In the genomic region with DNA sequence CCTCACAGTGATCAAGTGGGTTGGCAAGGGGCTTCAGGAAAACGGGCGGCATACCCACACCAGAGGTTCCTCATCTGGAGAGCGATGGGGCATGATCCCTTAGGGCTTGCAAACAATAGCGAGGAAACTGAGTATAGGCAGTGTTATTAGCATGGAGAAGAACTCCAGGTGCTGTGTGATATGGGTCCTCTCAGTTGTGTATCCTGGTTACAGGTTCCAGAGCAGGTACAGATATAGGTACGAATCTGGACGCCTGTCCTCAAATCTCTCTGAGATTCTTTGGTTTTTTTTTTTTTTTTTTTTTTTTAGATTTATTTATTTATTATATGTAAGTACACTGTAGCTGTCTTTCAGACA, we compare ENCODE assay signal across 8 mouse cellular contexts. TPM values are rescaled to one million over a fixed set of nuclear protein-coding genes. Genes with fewer than 3 reads are reported as not detected.
DNase-seq lines count a peak whose midpoint lies in the region; ATAC-seq and TF ChIP-seq lines count a peak whose summit lies in the region.

No protein-coding gene starts in this region.

- no peak for ATAC-seq in heart, embryonic 13.5 days (ENCODE audit: extremely low read depth, insufficient number of reproducible peaks, low FRiP score, low TSS enrichment)
- peak; percentile 44; the same call in 1 of the 2 replicates for ATAC-seq in forebrain, postnatal 0 days

- peak overlapping the region; percentile 54; the same call in 1 of the 2 replicates for H3K27ac ChIP-seq in heart, embryonic 13.5 days (replicated peaks)
- H3K27ac ChIP-seq in ES-E14 (ENCODE audit: insufficient read depth, low read depth, low read length, poor library complexity, severe bottlenecking) (no peak overlapping the region), macrophage (peak overlapping the region; percentile 32)
- peak overlapping the region; percentile 71 for H3K27ac ChIP-seq in forebrain, postnatal 0 days (ENCODE audit: low read depth, low read length)

- intact Hi-C loops in heart, postnatal 14 days (cut with DNase I): no loop called here

- H3K4me3 ChIP-seq in heart, embryonic 13.5 days: peak overlapping the region; percentile 57
- H3K4me3 ChIP-seq in ES-E14 (ENCODE audit: insufficient read depth in 1 of 2, low read depth in 1 of 2, low read length in 2 of 2, poor library complexity in 1 of 2, severe bottlenecking in 1 of 2) (peak overlapping the region; percentile 71 to 87), macrophage (ENCODE audit: inconsistent target) (peak overlapping the region; percentile 40)
- peak overlapping the region; percentile 42 for H3K4me3 ChIP-seq in forebrain, postnatal 0 days (ENCODE audit: low read depth, low read length)

- H3K36me3 ChIP-seq in heart, embryonic 13.5 days: peaks cover 21% of the 10 kb centered on the region
- H3K36me3 ChIP-seq in ES-E14 (ENCODE audit: control insufficient read depth, insufficient read depth, low read length, poor library complexity, severe bottlenecking) (0 out of 2 replicates have a peak, but pooled peaks cover 3% of the 10 kb centered on the region), macrophage (ENCODE audit: inconsistent target) (peaks cover 9% of the 10 kb centered on the region; the same call in 1 of the 2 replicates)
- H3K36me3 ChIP-seq in forebrain, postnatal 0 days (ENCODE audit: insufficient read depth): peaks cover 2% of the 10 kb centered on the region

- H3K9ac ChIP-seq in heart, embryonic 13.5 days: peak overlapping the region; percentile 88
- peak overlapping the region; percentile 85 for H3K9ac ChIP-seq in ES-E14 (ENCODE audit: insufficient read depth, low read depth, low read length, poor library complexity, severe bottlenecking)
- peak overlapping the region; percentile 61 for H3K9ac ChIP-seq in forebrain, postnatal 0 days

- in situ Hi-C loops in ES-E14 (cut with MboI; ENCODE audit: low sequenced_read_pairs in 2 of 2, unreplicated experiment in 2 of 2): no loop called here

- WGBS in heart, embryonic 13.5 days: 34% methylated on average over 6 of the region's 6 CpGs
- WGBS in forebrain, postnatal 0 days: 38% methylated on average over 6 of the region's 6 CpGs
- 37% methylated on average over 6 of the region's 6 CpGs for WGBS in macrophage (ENCODE audit: missing documents)

- H3K4me2 ChIP-seq in heart, embryonic 13.5 days: peak overlapping the region; percentile 71
- H3K4me2 ChIP-seq in forebrain, postnatal 0 days (ENCODE audit: low read depth): peak overlapping the region; percentile 50

- H3K4me1 ChIP-seq in heart, embryonic 13.5 days: peaks cover 10% of the 10 kb centered on the region
- H3K4me1 ChIP-seq in ES-E14 (ENCODE audit: control insufficient read depth in 2 of 2, insufficient read depth in 2 of 2, low read length in 2 of 2, poor library complexity in 1 of 2): no peaks in the 10 kb centered on the region; a peak in 1 of 4 replicates
- peaks cover 3% of the 10 kb centered on the region; the same call in 1 of the 2 replicates for H3K4me1 ChIP-seq in forebrain, postnatal 0 days (ENCODE audit: insufficient read depth)

- no peaks in the 10 kb centered on the region for H3K27me3 ChIP-seq in heart, embryonic 13.5 days (replicated peaks)
- no peaks in the 10 kb centered on the region for H3K27me3 ChIP-seq in forebrain, postnatal 0 days (ENCODE audit: insufficient read depth, low read length)

- no peak for TF ChIP-seq CTCF in forebrain, postnatal 0 days (IDR thresholded peaks at IDR 0.05; ENCODE audit: low read depth)

- H3K79me2 ChIP-seq in macrophage (ENCODE audit: inconsistent target): no peaks in the 10 kb centered on the region

- H3K9me3 ChIP-seq in heart, embryonic 13.5 days: no peaks in the 10 kb centered on the region
- no peaks in the 10 kb centered on the region for H3K9me3 ChIP-seq in ES-E14 (ENCODE audit: control insufficient read depth, insufficient read depth, low read depth, low read length)
- no peaks in the 10 kb centered on the region for H3K9me3 ChIP-seq in forebrain, postnatal 0 days (ENCODE audit: low read length)

- DNase-seq in heart, postnatal 14 days: no peak
- DNase-seq in ES-E14 (ENCODE audit: low read depth, low spot score): no peak
- DNase-seq in forebrain, postnatal 0 days: no peak
- DNase-seq in layer of hippocampus, adult 9-10 months (ENCODE audit: low spot score): no peak
- DNase-seq in embryo, embryonic 9.5 days (ENCODE audit: extremely low spot score): no peak
- no peak for DNase-seq in layer of hippocampus, adult 11-12 months (ENCODE audit: low spot score)

TF ChIP-seq in ES-E14, 5 proteins besides CTCF, POLR2A, EP300 and RAD21:
- TF ChIP-seq CHD2 (IDR thresholded peaks at IDR 0.05; ENCODE audit: low read depth, low read length): no peak
TF ChIP-seq in ES-E14: peak in this region for 0.

RNA-seq across cellular contexts. Expression of a gene that starts 0.3 kb away (rescaled TPM):
- polyA plus RNA-seq in heart, embryonic 13.5 days (2015; fragmentation: Nextera tagmentation; extraction: Ambion mirVana): 8.8 and 9.4 TPM in 2 replicates
- total RNA-seq in heart, postnatal 14 days (2021): 1 to 10 TPM; 6.6 to 7.0 TPM
- 8.1 and 9.0 TPM in 2 replicates for total RNA-seq in ES-E14 (2012; rRNA removed)
- 12.5 and 13.7 TPM in 2 replicates for total RNA-seq in forebrain, postnatal 0 days (2014; rRNA removed)
- polyA plus RNA-seq in forebrain, postnatal 0 days (2015; fragmentation: Nextera tagmentation; extraction: Ambion mirVana): 15.5 and 16.1 TPM in 2 replicates
- 10 to 100 TPM in 13 of 26 experiments, 1 to 10 TPM in 13; 1.3 to 34.9 (median 10.7) TPM for total RNA-seq in macrophage (2018; cell fraction: chromatin; rRNA removed)
- 1 to 10 TPM in 25 of 26 experiments, under 1 TPM in 1; 0.72 to 4.6 (median 3.3) TPM for total RNA-seq in macrophage (2018; cell fraction: cytosol; rRNA removed)
- total RNA-seq in macrophage (2018; cell fraction: nucleus; rRNA removed): 10 to 100 TPM in 7 of 26 experiments, 1 to 10 TPM in 18, under 1 TPM in 1; 0.85 to 16.1 (median 5.2) TPM
- 2.4 to 5.8 TPM (median 3.0 TPM) in 3 replicates for polyA plus RNA-seq in macrophage (2018)

RNA-seq across cellular contexts. Expression of a gene that starts 0.3 kb away (rescaled TPM):
- 1.1 and 1.2 TPM in 2 replicates for polyA plus RNA-seq in heart, embryonic 13.5 days (2015; fragmentation: Nextera tagmentation; extraction: Ambion mirVana)
- 10 to 100 TPM in 1 of 2 experiments, 1 to 10 TPM in 1; 8.1 to 10.5 TPM for total RNA-seq in heart, postnatal 14 days (2021)
- 3.1 and 3.2 TPM in 2 replicates for total RNA-seq in ES-E14 (2012; rRNA removed)
- total RNA-seq in forebrain, postnatal 0 days (2014; rRNA removed): 0.77 and 1.00 TPM in 2 replicates
- polyA plus RNA-seq in forebrain, postnatal 0 days (2015; fragmentation: Nextera tagmentation; extraction: Ambion mirVana): 1.1 and 1.4 TPM in 2 replicates
- total RNA-seq in macrophage (2018; cell fraction: chromatin; rRNA removed): under 1 TPM in 4 of 26 experiments, not detected in 22; 0.32 to 0.55 (median 0.41) TPM
- under 1 TPM; 0.08 to 0.86 (median 0.40) TPM for total RNA-seq in macrophage (2018; cell fraction: cytosol; rRNA removed)
- under 1 TPM in 11 of 26 experiments, not detected in 15; 0.26 to 0.89 (median 0.48) TPM for total RNA-seq in macrophage (2018; cell fraction: nucleus; rRNA removed)
- polyA plus RNA-seq in macrophage (2018): 0.50 to 0.60 TPM (median 0.58 TPM) in 3 replicates

RNA-seq across cellular contexts. Expression of a gene that starts 22.7 kb away (rescaled TPM):
- polyA plus RNA-seq in heart, embryonic 13.5 days (2015; fragmentation: Nextera tagmentation; extraction: Ambion mirVana): 37.4 and 38.2 TPM in 2 replicates
- 10 to 100 TPM; 44.4 to 47.5 TPM for total RNA-seq in heart, postnatal 14 days (2021)
- total RNA-seq in ES-E14 (2012; rRNA removed): 39.5 and 41.7 TPM in 2 replicates
- 61.6 and 62.9 TPM in 2 replicates for total RNA-seq in forebrain, postnatal 0 days (2014; rRNA removed)
- polyA plus RNA-seq in forebrain, postnatal 0 days (2015; fragmentation: Nextera tagmentation; extraction: Ambion mirVana): 44.2 and 48.8 TPM in 2 replicates
- 100 to 1,000 TPM; 166 to 291 (median 240) TPM for total RNA-seq in macrophage (2018; cell fraction: chromatin; rRNA removed)
- 10 to 100 TPM; 32.2 to 49.8 (median 40.3) TPM for total RNA-seq in macrophage (2018; cell fraction: cytosol; rRNA removed)
- 100 to 1,000 TPM in 23 of 26 experiments, 10 to 100 TPM in 3; 89.3 to 211 (median 139) TPM for total RNA-seq in macrophage (2018; cell fraction: nucleus; rRNA removed)
- 36.4 to 53.4 TPM (median 39.6 TPM) in 3 replicates for polyA plus RNA-seq in macrophage (2018)

RNA-seq across cellular contexts. Expression of a gene that starts 31.1 kb away (rescaled TPM):
- polyA plus RNA-seq in heart, embryonic 13.5 days (2015; fragmentation: Nextera tagmentation; extraction: Ambion mirVana): 40.1 and 45.6 TPM in 2 replicates
- 10 to 100 TPM; 42.9 to 43.2 TPM for total RNA-seq in heart, postnatal 14 days (2021)
- total RNA-seq in ES-E14 (2012; rRNA removed): 55.1 and 60.5 TPM in 2 replicates
- total RNA-seq in forebrain, postnatal 0 days (2014; rRNA removed): 21.2 and 29.8 TPM in 2 replicates
- 36.8 and 43.7 TPM in 2 replicates for polyA plus RNA-seq in forebrain, postnatal 0 days (2015; fragmentation: Nextera tagmentation; extraction: Ambion mirVana)
- 100 to 1,000 TPM in 15 of 26 experiments, 10 to 100 TPM in 11; 65.8 to 152 (median 105) TPM for total RNA-seq in macrophage (2018; cell fraction: chromatin; rRNA removed)
- 10 to 100 TPM; 34.5 to 54.3 (median 46.3) TPM for total RNA-seq in macrophage (2018; cell fraction: cytosol; rRNA removed)
- 100 to 1,000 TPM in 2 of 26 experiments, 10 to 100 TPM in 24; 40.4 to 118 (median 65.8) TPM for total RNA-seq in macrophage (2018; cell fraction: nucleus; rRNA removed)
- 41.2 to 67.1 TPM (median 44.9 TPM) in 3 replicates for polyA plus RNA-seq in macrophage (2018)

RNA-seq across cellular contexts. Expression of a gene that starts 48.4 kb away (rescaled TPM):
- polyA plus RNA-seq in heart, embryonic 13.5 days (2015; fragmentation: Nextera tagmentation; extraction: Ambion mirVana): 11.9 and 12.4 TPM in 2 replicates
- 10 to 100 TPM; 44.1 to 47.8 TPM for total RNA-seq in heart, postnatal 14 days (2021)
- total RNA-seq in ES-E14 (2012; rRNA removed): 91.1 and 97.0 TPM in 2 replicates
- total RNA-seq in forebrain, postnatal 0 days (2014; rRNA removed): 47.1 and 55.1 TPM in 2 replicates
- 8.8 and 12.2 TPM in 2 replicates for polyA plus RNA-seq in forebrain, postnatal 0 days (2015; fragmentation: Nextera tagmentation; extraction: Ambion mirVana)
- total RNA-seq in macrophage (2018; cell fraction: chromatin; rRNA removed): 10 to 100 TPM in 25 of 26 experiments, 1 to 10 TPM in 1; 9.9 to 20.2 (median 14.4) TPM
- total RNA-seq in macrophage (2018; cell fraction: cytosol; rRNA removed): 10 to 100 TPM; 25.3 to 39.1 (median 31.6) TPM
- total RNA-seq in macrophage (2018; cell fraction: nucleus; rRNA removed): 10 to 100 TPM; 16.5 to 42.6 (median 28.3) TPM
- polyA plus RNA-seq in macrophage (2018): 31.9 to 35.0 TPM (median 32.6 TPM) in 3 replicates
